Mouse (Mus musculus): ENCODE measurements around the gene Cabp2.
A peak's percentile ranks its signal among the peaks of the same experiment; 100 is the strongest.
"Not testable (repeated sequence)": the region's sequence is repeated elsewhere in the genome, so short reads cannot be mapped to it uniquely, and the experiment has no call there.

Cabp2 gene

DNA sequence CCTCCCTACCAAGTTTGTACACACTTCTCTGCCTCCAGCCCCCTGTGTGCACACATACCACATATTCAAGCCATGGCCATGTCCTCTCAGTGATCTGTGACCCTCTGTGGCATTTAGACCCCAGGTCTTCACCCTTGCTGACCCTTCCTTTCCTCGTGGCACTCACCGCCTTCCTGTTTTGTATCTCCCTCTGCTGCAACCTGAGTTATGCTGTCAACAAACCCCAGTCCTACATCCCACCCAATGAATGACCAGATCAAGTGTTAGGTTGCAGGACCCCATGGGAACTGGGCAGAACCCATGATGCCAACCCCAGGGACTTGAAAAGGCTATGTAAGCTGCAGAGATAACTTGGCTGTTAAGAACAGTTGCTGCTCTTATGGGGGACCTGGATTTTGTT is 20.7 kb downstream of the Cabp2 start:
- no peak for DNase-seq (ENCODE audit: low spot score)

DNA sequence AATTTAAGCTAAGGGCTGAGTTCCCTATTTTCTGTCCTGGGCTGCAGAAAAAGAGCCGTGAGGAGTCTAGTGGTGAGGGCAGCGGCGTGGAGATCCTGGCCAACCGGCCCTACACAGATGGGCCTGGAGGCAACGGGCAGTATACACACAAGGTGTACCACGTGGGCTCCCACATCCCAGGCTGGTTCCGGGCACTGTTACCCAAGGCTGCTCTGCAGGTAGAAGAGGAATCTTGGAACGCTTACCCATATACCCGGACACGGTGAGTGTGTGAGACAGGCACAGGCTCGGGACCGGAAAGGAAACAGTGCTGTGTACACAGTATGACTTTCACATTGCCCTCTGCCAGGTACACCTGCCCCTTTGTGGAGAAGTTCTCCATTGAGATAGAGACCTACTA is 21.2 kb downstream of the Cabp2 start:
- DNase-seq (ENCODE audit: low spot score), result no peak

DNA sequence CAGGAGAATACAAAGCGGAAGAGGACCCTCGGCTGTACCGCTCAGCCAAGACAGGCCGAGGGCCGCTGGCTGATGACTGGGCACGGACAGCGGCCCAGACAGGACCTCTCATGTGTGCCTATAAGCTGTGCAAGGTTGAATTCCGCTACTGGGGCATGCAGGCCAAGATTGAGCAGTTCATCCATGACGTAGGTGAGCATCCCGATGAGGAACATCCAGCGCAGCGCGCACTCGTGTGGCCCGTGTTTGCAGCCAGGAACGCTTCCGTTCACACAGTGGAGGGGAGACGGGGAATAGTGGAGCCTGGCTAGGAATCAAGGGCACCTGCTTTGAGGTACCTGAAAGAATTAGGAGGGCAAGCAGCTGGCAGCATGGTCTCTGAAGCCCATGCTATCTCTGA is 21.9 kb downstream of the Cabp2 start:
- no peak for DNase-seq (ENCODE audit: low spot score)

DNA sequence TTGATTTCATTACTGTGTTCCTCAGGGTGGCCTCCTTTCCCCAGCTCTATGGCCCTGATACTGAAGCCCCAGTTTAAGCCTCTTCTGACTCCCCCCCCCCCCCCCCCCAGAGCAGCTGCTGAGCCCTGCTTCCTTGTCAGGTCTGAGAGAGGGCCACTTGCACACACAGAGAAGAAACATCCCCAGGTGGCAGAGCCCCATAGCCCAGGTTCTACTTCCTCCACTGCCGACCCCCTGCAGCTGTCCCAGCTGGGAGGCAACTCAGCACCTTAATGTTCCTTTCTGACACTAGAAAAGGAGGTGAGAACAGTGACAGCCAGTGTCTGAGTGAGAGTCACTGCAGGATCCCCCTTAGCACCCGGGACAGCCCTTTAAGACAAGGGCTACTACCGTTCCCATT is 22.4 kb downstream of the Cabp2 start:
- DNase-seq (ENCODE audit: low spot score), result no peak

DNA sequence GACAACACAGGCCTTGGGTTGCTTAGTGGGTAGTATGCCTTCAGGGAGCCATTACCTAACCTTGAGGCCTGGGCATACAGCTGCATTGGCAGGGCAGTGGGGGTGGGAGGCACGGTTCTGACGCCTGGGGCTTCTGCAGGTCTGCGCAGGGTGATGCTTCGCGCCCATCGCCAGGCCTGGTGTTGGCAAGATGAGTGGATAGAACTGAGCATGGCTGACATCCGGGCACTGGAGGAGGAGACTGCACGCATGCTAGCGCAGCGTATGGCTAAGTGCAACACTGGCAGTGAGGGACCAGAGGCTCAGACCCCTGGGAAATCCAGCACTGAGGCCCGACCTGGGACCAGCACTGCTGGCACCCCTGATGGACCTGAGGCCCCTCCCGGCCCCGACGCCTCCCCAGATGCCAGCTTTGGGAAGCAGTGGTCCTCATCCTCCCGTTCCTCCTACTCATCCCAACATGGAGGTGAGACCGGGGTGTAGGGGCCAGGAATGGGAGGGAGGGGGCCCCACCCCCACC is 23.4 kb downstream of the Cabp2 start:
- no peak for DNase-seq (ENCODE audit: low spot score)

DNA sequence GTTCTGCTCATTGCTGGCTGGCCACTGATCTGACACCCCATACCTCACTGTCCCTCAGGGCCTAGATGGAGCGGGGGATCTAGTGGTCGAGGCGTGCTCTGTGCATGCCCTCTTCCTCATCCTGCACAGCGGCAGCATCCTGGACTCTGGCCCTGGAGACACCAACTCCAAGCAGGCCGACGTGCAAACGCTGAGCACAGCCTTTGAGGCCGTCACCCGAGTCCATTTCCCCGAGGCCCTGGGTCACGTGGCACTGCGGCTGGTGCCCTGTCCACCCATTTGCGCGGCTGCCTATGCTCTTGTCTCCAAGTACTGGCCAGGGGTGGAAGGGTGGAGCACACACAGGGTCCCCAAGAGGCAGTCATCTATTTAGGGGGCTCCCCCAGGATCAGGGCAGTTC is 25.3 kb downstream of the Cabp2 start:
- no peak for DNase-seq (ENCODE audit: low spot score)

DNA sequence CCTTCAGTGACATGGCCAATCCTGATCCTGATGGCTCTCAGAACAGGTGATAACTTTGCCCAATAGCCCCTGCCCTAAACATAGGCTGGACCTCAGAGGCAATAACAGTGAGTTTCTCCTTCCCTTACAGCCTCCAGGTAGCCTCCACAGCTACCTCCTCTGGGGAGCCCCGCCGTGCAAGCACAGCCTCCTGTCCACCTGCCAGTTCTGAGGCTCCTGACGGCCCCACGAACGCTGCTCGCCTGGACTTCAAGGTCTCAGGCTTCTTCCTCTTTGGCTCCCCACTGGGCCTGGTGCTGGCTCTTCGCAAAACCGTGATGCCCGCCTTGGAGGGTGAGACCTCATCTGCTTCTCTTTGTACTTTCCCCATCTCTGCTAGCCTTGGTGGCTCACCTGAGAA is 27.2 kb downstream of the Cabp2 start:
- no peak for DNase-seq (ENCODE audit: low spot score)

DNA sequence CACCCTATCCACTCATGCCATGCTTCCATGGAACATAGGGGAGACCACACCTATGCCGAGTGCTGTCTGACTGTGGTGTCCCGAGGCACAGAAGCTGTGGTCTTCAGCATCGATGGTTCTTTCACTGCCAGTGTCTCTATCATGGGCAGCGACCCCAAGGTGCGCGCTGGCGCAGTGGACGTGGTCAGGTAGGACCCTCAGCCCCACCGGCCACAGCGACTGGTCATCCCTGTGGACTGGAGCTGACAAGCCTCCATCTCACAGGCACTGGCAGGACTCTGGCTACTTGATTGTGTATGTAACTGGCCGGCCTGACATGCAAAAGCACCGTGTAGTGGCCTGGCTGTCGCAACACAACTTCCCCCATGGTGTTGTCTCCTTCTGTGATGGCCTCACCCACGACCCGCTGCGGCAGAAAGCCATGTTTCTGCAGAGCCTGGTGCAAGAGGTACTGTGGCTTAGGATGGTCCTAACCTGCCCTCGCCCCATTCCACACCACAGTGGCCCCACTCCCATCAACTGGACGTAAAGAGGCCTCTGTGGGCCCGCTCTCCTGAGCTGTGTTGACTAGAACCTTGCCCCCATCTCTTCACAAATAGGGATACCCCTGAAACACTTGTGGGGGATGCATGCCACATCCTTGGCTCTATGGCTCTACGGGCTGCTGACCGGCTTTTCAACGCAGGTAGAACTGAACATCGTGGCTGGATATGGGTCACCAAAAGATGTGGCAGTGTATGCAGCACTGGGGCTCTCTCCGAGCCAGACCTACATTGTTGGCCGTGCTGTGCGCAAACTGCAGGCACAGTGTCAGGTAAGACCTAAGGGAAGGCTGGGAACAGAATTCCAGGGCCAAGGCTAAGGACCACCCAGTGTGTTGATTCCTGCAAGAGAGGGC is 30.9 kb downstream of the Cabp2 start:
- no peak for DNase-seq (ENCODE audit: low spot score)

DNA sequence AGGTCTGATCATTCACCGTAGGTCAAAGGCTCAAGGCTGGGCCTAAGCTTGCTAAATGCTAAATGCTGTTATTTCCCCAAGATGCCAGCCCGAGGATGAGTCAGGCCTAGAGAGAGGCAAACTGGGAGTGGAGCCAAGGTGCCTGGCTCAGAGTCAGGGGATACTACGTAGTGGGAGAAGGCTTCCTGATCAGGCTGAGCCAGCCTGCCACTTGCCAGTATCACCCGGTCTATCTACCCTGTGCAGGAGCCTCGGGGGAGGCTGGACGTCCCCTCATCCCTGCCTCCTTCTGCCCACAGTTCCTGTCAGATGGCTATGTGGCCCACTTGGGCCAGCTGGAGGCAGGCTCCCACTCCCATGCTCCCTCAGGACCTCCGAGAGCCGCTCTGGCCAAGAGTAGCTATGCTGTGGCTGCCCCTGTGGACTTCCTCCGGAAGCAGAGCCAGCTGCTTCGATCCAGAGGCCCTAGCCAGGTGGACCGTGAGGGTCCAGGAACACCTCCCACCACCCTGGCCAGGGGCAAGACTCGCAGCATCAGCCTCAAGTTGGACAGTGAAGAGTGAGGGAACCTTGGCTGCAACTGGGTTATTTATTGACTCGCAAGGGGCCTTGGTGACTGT is 31.9 kb downstream of the Cabp2 start:
- DNase-seq (ENCODE audit: low spot score), result peak; percentile 69

DNA sequence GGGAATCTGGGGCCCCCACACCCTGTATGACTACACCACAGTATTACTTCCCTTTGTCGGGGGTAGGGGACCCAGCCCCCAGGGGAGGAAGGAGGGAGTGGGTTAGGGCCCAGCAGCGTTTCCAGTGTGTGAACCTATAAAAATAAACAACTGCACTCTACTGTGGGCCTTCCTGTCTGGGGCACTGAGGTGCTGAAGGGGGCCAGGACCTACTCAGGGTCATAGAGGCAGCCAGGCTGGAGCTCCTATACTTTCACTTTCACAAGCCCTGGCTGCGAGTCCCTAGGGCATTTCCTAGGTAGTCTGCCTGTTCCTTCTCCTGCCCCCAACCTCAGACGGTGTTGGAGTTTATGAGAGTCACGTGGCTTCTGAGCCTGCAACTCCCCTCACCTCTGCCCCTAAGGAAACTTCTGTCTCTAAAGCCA is 32.4 kb downstream of the Cabp2 start:
- no peak for DNase-seq (ENCODE audit: low spot score)

DNA sequence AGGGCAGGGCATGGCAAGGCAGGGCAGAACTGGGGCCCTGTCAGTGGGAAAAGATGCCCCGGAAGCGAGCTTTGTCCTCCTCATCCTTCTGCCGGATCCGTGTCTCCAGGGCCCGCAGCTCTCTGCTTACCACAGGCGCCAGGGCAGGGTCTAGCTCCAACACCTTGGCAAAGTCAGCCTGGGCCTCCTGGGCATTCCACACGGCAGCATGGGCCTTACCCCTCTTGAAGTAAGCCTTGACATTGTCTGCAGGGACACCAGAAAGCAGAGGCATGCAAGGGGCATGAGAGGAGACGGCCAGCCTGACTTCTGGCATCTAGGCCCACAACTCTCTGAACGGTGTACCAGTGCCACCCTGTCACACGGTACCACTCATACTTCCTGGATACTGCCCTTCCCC is 33.2 kb downstream of the Cabp2 start:
- DNase-seq (ENCODE audit: low spot score), result no peak

DNA sequence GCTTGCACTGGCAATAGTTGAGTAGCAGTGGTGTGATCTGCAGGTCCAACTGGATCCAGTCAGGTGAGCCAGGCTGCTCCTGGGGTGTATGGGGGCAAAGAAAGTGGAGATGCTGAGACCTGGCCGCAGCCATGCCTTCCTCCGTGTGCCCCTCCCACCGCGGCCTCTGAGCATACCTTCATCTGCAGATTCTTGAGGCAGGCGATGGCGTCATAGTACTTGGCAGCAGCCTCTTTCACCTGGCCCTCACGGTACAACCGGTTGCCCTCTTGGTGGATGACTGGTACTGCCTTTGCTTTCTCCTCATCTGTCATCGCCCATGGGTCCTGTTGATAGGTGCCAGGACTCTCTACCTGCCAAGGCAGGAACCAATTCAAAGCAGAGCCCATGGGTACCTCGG is 33.8 kb downstream of the Cabp2 start:
- DNase-seq (ENCODE audit: low spot score), result no peak

DNA sequence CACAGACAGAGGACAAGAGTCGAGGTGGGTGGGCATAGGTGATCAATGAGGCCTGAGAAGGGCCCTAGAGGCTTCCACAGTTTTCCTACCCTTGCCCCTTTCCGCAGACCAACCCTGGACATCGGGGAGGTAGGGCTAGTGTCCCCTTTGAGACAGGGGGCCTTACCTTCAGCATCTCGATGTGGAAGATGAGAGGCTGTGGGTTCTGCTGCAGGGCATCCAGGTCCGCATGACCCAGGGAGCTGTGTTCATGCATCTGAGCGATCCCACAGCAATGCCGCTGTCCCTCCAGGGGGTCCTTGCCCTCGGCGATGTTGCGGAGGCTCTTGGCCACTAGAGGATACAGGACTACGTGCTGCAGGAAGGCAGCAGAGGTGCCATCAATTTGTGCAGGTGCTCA is 34.4 kb downstream of the Cabp2 start:
- DNase-seq (ENCODE audit: low spot score), result no peak

DNA sequence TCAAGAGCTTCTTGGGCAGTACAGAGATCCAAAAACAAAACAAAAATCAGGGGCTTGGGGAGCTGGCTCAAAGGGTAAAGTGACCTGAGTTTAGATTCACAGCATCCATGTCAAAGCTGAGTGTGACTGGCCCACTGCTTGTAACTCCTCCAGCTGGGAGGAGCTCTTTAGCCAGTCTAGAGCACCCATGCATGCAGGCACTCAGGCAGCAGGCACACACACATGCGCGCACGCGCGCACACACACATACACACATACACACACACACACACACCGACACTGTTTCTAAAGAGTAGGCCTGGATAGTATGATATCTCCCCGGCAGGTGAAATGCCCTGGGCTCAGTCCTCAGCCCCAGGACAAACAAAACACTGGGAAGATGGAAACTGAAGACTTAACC is 35.6 kb downstream of the Cabp2 start:
- no peak for DNase-seq (ENCODE audit: low spot score)

DNA sequence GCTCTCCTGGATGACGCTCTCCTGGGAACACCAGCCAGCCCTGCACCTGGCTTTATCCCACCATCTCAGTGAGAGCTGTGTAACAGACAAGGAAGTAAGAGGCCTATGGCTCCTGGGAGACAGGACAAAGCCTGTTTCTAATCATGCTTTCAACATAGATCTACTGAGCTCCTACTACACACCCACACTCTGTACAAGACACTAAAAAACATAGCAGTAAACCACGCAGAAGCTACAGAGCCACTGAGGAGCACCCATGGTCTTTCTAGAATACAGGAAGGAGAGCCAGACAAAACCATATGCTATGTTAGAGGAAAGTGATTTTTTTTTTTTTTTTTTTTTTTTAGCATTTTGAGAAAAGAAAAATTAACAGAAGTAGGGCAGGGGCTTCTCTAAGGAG is 37.0 kb downstream of the Cabp2 start:
- DNase-seq (ENCODE audit: low spot score), result no peak

DNA sequence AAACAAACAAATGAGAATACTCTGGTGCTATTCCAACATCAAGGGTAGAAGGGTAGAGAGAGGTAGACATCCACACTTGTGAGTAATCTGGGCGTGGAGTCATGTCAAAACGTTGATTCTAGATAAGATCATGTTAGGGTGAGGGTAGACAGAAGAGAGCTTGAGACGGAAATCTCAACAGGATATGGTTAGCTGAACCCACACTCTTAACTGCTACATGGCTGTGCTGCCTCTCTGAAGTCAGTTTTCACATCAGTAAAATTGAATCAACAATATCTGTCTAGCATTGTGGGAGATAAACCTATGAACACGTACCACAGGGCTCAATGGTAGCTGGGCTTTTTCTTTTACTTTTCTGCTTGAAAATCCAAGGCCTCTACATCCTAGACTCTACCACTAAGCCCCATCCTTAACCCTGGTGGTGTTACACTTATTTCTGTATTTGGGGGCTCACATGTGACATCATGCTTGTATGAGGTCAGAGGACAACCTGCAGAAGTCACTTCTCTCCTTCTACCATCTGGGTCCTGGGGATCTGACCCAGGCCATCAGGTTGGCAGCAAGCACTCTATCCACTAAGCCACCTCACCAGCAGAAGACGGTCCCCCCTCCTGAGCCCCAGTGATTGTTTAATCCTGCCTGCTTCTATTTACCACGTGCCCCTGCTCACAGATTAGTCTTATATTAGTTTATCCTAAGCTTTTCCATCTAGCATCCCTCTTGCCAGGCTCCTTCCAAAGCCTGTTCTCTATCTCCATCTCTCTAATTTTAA is 38.5 kb downstream of the Cabp2 start:
- DNase-seq (ENCODE audit: low spot score), result no peak

DNA sequence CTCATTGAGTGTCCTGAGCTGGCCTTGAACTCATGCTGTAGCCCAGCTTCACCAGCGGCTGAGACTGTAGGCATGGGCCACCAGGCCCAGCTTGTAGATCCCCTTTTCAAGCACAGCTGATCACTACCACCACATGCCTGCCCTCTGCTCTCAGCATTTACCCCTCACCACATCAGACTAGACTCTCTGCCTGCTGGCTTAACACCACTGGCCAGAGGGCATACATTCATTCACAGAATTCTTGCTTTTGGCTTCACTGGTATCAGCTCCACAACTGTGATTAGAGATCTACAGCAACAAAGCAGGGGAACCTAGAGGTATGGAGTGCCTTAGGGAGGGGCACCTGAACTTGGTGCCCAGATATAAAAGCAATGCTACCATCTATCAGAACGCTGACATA is 39.1 kb downstream of the Cabp2 start:
- DNase-seq (ENCODE audit: low spot score), result no peak

DNA sequence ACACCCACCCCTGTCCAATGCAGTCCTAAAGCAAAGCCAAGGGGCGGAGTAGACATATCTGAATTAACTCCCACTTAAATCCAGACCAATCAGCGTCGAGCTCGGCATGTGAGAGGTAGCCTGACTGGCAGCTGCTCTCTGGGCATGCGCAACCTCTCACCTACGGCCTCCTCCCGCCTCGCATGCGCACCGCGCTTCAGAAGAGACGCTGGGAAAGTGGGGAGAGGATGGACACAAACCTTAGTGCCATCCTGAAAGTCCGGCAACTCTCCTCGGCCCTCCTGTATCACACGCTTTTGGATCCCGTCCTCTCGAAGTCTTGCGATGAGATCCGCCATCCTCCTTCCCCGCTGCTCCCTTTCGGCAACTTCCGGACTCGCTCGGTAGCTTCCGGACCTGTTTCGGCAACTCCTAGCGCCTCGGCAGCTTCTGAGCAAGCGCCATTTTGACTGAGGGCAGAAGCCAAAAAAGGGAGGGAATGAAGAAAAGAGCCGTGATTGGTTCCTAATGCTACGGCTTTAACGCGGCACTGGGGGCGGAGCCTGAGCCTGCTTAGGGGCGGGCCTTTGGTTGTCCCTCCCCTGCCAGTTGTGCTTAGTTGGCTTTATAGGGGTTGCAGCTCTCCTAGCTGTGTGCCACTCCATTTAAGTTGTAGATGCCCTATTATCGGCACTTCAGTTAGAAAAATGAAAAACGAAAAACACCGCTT is 39.9 kb downstream of the Cabp2 start:
- DNase-seq (ENCODE audit: low spot score), result peak; percentile 97

DNA sequence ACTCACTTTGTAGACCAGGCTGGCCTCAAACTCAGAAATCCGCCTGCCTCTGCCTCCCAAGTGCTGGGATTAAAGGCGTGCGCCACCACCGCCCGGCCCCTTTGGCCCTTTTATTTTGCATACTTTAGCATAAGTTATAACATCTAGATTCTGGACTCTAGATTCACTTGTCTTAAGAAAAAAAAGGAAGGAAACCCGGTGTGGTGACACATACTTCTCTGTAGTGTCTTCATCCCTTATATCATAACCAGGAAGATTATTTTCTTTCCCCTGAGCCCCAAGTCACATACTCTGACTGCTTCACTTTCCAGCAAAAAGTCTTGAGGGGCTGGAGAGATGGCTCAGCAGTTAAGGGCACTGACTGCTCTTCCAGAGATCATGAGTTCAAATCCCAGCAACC is 40.5 kb downstream of the Cabp2 start:
- not testable (repeated sequence) for DNase-seq (ENCODE audit: low spot score)

DNA sequence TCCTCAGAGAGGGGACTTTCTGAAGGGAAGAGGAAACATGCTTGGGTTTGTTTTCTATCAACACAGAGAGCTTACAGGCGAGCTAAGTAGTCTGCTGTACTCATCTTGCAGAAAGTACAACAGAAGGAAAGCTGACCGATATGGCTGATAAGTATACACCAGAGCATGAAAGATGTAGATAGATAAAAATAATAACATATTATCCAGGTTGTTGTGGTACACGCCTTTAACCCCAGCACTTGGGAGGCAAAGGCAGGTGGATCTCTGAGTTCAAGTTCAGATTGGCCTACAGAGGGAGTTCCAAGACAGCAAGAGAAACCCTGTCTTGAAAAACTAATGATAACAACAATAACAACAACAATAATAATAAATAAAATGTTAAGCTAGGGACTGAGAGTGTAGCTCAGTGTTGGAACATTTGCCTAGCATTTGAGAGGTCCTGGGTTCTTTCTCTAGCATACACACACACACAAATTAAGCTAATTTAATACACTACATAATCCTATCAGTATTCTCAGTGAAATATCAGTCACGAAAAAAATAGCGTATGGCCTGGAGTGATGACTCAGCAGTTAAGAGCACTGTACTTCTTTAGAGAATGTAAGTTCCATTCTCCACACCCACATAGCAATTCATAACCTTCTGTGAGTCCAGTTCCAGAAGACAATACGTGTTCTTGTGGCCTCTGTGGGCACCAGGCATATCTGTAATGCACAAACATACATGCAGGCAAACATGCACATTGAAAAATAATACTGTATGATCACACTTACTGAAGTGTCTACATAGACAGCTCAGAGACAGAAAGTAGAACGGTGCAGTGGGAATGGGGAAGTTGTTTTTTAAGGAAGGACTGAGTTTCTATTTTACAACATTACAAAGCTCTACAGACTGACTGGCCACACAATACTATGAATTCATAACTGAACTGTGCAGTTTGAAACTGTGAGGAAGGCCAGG is 41.3 kb downstream of the Cabp2 start:
- no peak for DNase-seq (ENCODE audit: low spot score)

DNA sequence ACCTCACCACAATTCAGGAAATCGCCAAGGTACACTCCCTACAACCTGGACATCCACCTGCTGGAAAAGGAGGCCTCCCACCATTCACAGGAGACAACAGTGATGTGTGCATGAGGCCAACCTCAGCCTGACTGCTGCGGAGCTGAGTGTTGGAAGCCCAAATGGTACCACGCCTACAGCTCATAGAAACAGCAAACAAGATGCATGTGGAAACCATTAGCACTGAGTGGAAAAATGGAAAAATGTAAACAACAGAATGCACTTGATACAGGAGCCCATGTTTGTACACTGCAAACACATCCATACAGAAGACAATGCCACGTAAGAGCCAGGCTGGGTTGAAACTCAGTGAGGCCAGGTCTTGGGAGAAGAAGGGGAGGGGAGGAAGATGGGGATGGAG is 43.1 kb downstream of the Cabp2 start:
- DNase-seq (ENCODE audit: low spot score), result no peak

Data from urinary bladder, postnatal 25 days (tissue).